11 mouse cellular contexts compared by ENCODE assay signal in the genomic region with DNA sequence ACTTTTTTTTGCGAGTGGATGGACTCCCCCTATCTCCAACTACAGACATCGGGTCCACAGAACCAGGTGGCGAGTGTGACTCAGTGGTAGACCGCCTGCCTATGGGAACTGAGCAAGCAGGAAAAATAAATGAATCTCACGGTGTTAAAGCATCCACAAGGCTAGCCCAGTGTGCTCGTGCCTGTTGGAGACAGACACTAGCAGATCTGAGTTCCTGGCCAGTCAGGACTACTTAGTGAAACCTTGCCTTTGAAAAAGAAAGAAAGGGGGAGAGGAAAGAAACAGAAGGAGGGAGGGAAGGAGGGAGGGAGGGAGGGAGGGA.
DNase-seq lines count a peak whose midpoint lies in the region; ATAC-seq and TF ChIP-seq lines count a peak whose summit lies in the region.
"Had no signal": no experiment of that assay in that cellular context is flagged by ENCODE, and none has a peak within 500 bp of the region (broad histone marks: within the 10 kb centered on the region; RNA-seq: fewer than 3 reads in every experiment).

No protein-coding gene starts in this region.

- TF ChIP-seq CTCF in layer of hippocampus, adult 2 months (conservative IDR thresholded peaks at IDR 0.05) = no peak
- no peak for TF ChIP-seq CTCF in intestine, postnatal 0 days (IDR thresholded peaks at IDR 0.05; ENCODE audit: low read depth)
- no peak for TF ChIP-seq CTCF in small intestine, adult 2 months (IDR thresholded peaks at IDR 0.05; ENCODE audit: extremely low read depth, insufficient read length, insufficient replicate concordance, low read depth, low read length)

- H3K9me3 ChIP-seq in forebrain, embryonic 10.5 days = no peaks in the 10 kb centered on the region
- H3K9me3 ChIP-seq in intestine, postnatal 0 days (ENCODE audit: control insufficient read depth) = no peaks in the 10 kb centered on the region

- no peak for TF ChIP-seq POLR2A in small intestine, adult 2 months (IDR thresholded peaks at IDR 0.05; ENCODE audit: low read depth, low read length)

- H3K4me1 ChIP-seq in forebrain, embryonic 10.5 days = peaks cover 20% of the 10 kb centered on the region
- H3K4me1 ChIP-seq in intestine, postnatal 0 days (replicated peaks; ENCODE audit: control insufficient read depth, insufficient read depth, low read length) = peaks cover 4% of the 10 kb centered on the region
- peaks cover 3% of the 10 kb centered on the region; the same call in 1 of the 2 replicates for H3K4me1 ChIP-seq in small intestine, adult 2 months (ENCODE audit: control insufficient read depth, insufficient read depth, insufficient read length, low read length)

- peak overlapping the region; percentile 53; the same call in 1 of the 2 replicates for H3K27ac ChIP-seq in layer of hippocampus, adult 2 months
- H3K27ac ChIP-seq in forebrain, embryonic 10.5 days = peak overlapping the region; percentile 70; the same call in 1 of the 2 replicates
- H3K27ac ChIP-seq in intestine, postnatal 0 days (ENCODE audit: low read depth, low read length) = no peak overlapping the region
- peak overlapping the region; percentile 77 for H3K27ac ChIP-seq in small intestine, adult 2 months (ENCODE audit: insufficient read depth, low read depth, low read length)
- H3K27ac ChIP-seq: liver, embryonic 14.5 days had no signal

- peaks cover 29% of the 10 kb centered on the region for H3K27me3 ChIP-seq in forebrain, embryonic 10.5 days (ENCODE audit: poor library complexity, severe bottlenecking)
- no peaks in the 10 kb centered on the region for H3K27me3 ChIP-seq in intestine, postnatal 0 days (replicated peaks; ENCODE audit: control insufficient read depth, insufficient read depth, low read length)
- no peaks in the 10 kb centered on the region for H3K27me3 ChIP-seq in small intestine, adult 2 months (ENCODE audit: control insufficient read depth, insufficient read depth, low read length)

- ATAC-seq in intestine, postnatal 0 days = peak; percentile 34
- no peak for ATAC-seq in megakaryocyte, adult 5-6 weeks (ENCODE audit: poor library complexity, severe bottlenecking)

- 40% methylated on average over 6 of the region's 6 CpGs for WGBS in forebrain, embryonic 10.5 days
- WGBS in intestine, postnatal 0 days = 24% methylated on average over 6 of the region's 6 CpGs
- WGBS in small intestine, adult 2 months = 8% methylated on average over 6 of the region's 6 CpGs

- no peaks in the 10 kb centered on the region for H3K36me3 ChIP-seq in forebrain, embryonic 10.5 days (replicated peaks)
- H3K36me3 ChIP-seq in intestine, postnatal 0 days (ENCODE audit: control insufficient read depth, insufficient read depth) = no peaks in the 10 kb centered on the region
- H3K36me3 ChIP-seq in small intestine, adult 2 months (ENCODE audit: control insufficient read depth, insufficient read depth, low read length) = no peaks in the 10 kb centered on the region

- H3K9ac ChIP-seq in intestine, postnatal 0 days (ENCODE audit: low read depth, low read length) = no peak overlapping the region
- H3K9ac ChIP-seq: liver, embryonic 14.5 days had no signal

- no peak for DNase-seq in layer of hippocampus, adult 2 months (ENCODE audit: low spot score in 2 of 2)
- no peak for DNase-seq in layer of hippocampus, adult 18-20 months (ENCODE audit: low spot score in 2 of 2)
- DNase-seq in forebrain, embryonic 10.5 days (ENCODE audit: extremely low spot score, low spot score) = no peak
- DNase-seq in frontal cortex, adult 2 months (ENCODE audit: extremely low spot score in 1 of 2, low spot score in 1 of 2) = no peak
- DNase-seq in yolk sac, embryonic 10.5 days (ENCODE audit: low spot score) = no peak
- DNase-seq: gastrocnemius, postnatal 25 days had no signal

- H3K4me2 ChIP-seq in intestine, postnatal 0 days (replicated peaks; ENCODE audit: low read depth) = peak overlapping the region; percentile 62; the same call in 1 of the 2 replicates

- no peak overlapping the region for H3K4me3 ChIP-seq in layer of hippocampus, adult 2 months
- H3K4me3 ChIP-seq in forebrain, embryonic 10.5 days = peak overlapping the region; percentile 46
- H3K4me3 ChIP-seq in intestine, postnatal 0 days (ENCODE audit: low read depth, low read length) = no peak overlapping the region
- H3K4me3 ChIP-seq in small intestine, adult 2 months (ENCODE audit: low read depth, low read length) = 0 out of 2 replicates have a peak overlapping the region, but pooled peaks have one; percentile 2
- H3K4me3 ChIP-seq: myocyte had no signal

Comparison
In these comparisons a context has a peak if more than half of its experiments do, and no peak if none do; other contexts are left out.
1. H3K4me3 ChIP-seq: peak in forebrain, embryonic 10.5 days (single experiment) and small intestine, adult 2 months (single experiment); none in layer of hippocampus, adult 2 months (single experiment) and intestine, postnatal 0 days (single experiment).